Mouse (Mus musculus): ENCODE data around the gene Rbks. TPM values are rescaled to one million over a fixed set of nuclear protein-coding genes. Genes with fewer than 3 reads are reported as not detected.

The Rbks gene
- polyA plus RNA-seq, 1 experiment: 1.4 TPM

GRCm38 (mm10) chr5:31647327-31647726 lies 50.1 kb downstream of the Rbks start:
- no peaks in the 10 kb centered on the region for H3K27me3 ChIP-seq (ENCODE audit: control insufficient read depth, insufficient read depth, low read length, poor library complexity, severe bottlenecking)
- TF ChIP-seq CTCF (IDR thresholded peaks at IDR 0.05; ENCODE audit: low read depth, low read length): no peak

DNA sequence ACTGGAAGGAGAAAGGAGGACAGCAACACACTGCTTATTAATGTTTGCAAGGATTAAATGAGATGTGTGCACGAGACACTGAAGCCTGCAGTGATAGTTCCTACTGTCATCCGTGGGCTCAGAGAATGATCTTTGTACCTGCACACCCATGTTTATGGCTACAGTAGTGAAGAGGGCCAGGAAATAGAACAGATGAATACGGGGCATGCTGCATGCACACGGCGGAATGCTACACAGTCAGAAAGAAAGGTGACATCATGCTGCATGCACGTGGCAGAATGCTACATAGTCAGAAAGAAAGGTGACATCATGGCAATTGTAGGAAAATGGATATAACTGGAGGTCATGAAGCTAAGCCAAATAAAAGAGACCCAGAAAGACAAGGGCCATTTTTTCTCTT lies 50.9 kb downstream of the Rbks start:
- no peaks in the 10 kb centered on the region for H3K4me1 ChIP-seq (ENCODE audit: control insufficient read depth, insufficient read depth, low read length)
- H3K27ac ChIP-seq (ENCODE audit: insufficient read depth, low read length): no peak overlapping the region
- no peaks in the 10 kb centered on the region for H3K27me3 ChIP-seq (ENCODE audit: control insufficient read depth, insufficient read depth, low read length, poor library complexity, severe bottlenecking)
- no peak overlapping the region for H3K4me3 ChIP-seq (ENCODE audit: low read depth, low read length)
- TF ChIP-seq POLR2A (IDR thresholded peaks at IDR 0.05; ENCODE audit: insufficient read depth, low read length): no peak
- no peak for TF ChIP-seq EP300 (IDR thresholded peaks at IDR 0.05; ENCODE audit: insufficient read depth, low read depth, low read length)
- TF ChIP-seq CTCF (IDR thresholded peaks at IDR 0.05; ENCODE audit: low read depth, low read length): no peak
- no peaks in the 10 kb centered on the region for H3K36me3 ChIP-seq (ENCODE audit: control insufficient read depth, insufficient read depth, low read length, poor library complexity, severe bottlenecking)
- H3K9ac ChIP-seq (ENCODE audit: low read depth, poor library complexity, severe bottlenecking): no peak overlapping the region
- H3K9me3 ChIP-seq (replicated peaks; ENCODE audit: control insufficient read depth, insufficient read depth, low read length, poor library complexity, severe bottlenecking): no peaks in the 10 kb centered on the region

More at GRCm38 (mm10) chr5:31647327-31647726, 50.1 kb downstream of the Rbks start:
- Histone ChIP-seq H3K4me1 (ENCODE audit: control insufficient read depth, insufficient read depth, low read length) (no peaks in the 10 kb centered on the region), H3K27ac (ENCODE audit: insufficient read depth, low read length) (no peak overlapping the region), H3K4me3 (ENCODE audit: low read depth, low read length) (no peak overlapping the region), H3K9ac (ENCODE audit: low read depth, poor library complexity, severe bottlenecking) (no peak overlapping the region), H3K9me3 (replicated peaks; ENCODE audit: control insufficient read depth, insufficient read depth, low read length, poor library complexity, severe bottlenecking) (no peaks in the 10 kb centered on the region), H3K36me3 (ENCODE audit: control insufficient read depth, insufficient read depth, low read length, poor library complexity, severe bottlenecking) (no peaks in the 10 kb centered on the region)

GRCm38 (mm10) chr5:31645798-31646197 lies 51.6 kb downstream of the Rbks start:
- no peaks in the 10 kb centered on the region for H3K4me1 ChIP-seq (ENCODE audit: control insufficient read depth, insufficient read depth, low read length)
- H3K4me3 ChIP-seq (ENCODE audit: low read depth, low read length): no peak overlapping the region
- TF ChIP-seq CTCF (IDR thresholded peaks at IDR 0.05; ENCODE audit: low read depth, low read length) (no peak), POLR2A (IDR thresholded peaks at IDR 0.05; ENCODE audit: insufficient read depth, low read length) (no peak), EP300 (IDR thresholded peaks at IDR 0.05; ENCODE audit: insufficient read depth, low read depth, low read length) (no peak)
- H3K9me3 ChIP-seq (replicated peaks; ENCODE audit: control insufficient read depth, insufficient read depth, low read length, poor library complexity, severe bottlenecking): no peaks in the 10 kb centered on the region
- H3K36me3 ChIP-seq (ENCODE audit: control insufficient read depth, insufficient read depth, low read length, poor library complexity, severe bottlenecking): no peaks in the 10 kb centered on the region
- no peak overlapping the region for H3K27ac ChIP-seq (ENCODE audit: insufficient read depth, low read length)
- no peaks in the 10 kb centered on the region for H3K27me3 ChIP-seq (ENCODE audit: control insufficient read depth, insufficient read depth, low read length, poor library complexity, severe bottlenecking)
- no peak overlapping the region for H3K9ac ChIP-seq (ENCODE audit: low read depth, poor library complexity, severe bottlenecking)

DNA sequence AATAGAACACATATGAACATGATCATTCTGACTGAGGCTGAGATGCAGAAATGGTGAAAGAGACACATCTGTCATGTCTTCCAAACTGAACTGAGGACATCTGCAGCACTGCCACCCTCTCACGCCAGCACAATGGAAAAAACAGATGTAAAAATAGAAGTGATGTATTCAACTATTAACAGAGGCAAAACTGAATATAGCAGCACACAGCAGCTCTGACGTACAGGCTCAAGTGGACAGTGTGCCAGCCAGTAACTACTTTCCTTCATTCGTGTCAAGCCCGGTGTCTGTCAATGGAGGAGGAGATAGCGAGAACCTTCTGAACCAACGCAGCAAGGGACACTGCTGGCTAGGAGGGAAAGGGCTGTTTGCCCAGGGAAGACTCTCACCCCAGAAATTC lies 52.6 kb downstream of the Rbks start:
- Histone ChIP-seq H3K9me3 (replicated peaks; ENCODE audit: control insufficient read depth, insufficient read depth, low read length, poor library complexity, severe bottlenecking) (no peaks in the 10 kb centered on the region), H3K36me3 (ENCODE audit: control insufficient read depth, insufficient read depth, low read length, poor library complexity, severe bottlenecking) (no peaks in the 10 kb centered on the region), H3K27ac (ENCODE audit: insufficient read depth, low read length) (no peak overlapping the region), H3K4me3 (ENCODE audit: low read depth, low read length) (no peak overlapping the region), H3K9ac (ENCODE audit: low read depth, poor library complexity, severe bottlenecking) (no peak overlapping the region), H3K4me1 (ENCODE audit: control insufficient read depth, insufficient read depth, low read length) (no peaks in the 10 kb centered on the region), H3K27me3 (ENCODE audit: control insufficient read depth, insufficient read depth, low read length, poor library complexity, severe bottlenecking) (no peaks in the 10 kb centered on the region)
- TF ChIP-seq POLR2A (IDR thresholded peaks at IDR 0.05; ENCODE audit: insufficient read depth, low read length) (no peak), EP300 (IDR thresholded peaks at IDR 0.05; ENCODE audit: insufficient read depth, low read depth, low read length) (no peak), CTCF (IDR thresholded peaks at IDR 0.05; ENCODE audit: low read depth, low read length) (no peak)

- H3K27ac ChIP-seq (ENCODE audit: insufficient read depth, low read length): no peak overlapping the region
- no peaks in the 10 kb centered on the region for H3K9me3 ChIP-seq (replicated peaks; ENCODE audit: control insufficient read depth, insufficient read depth, low read length, poor library complexity, severe bottlenecking)
- H3K36me3 ChIP-seq (ENCODE audit: control insufficient read depth, insufficient read depth, low read length, poor library complexity, severe bottlenecking): no peaks in the 10 kb centered on the region
- no peak overlapping the region for H3K9ac ChIP-seq (ENCODE audit: low read depth, poor library complexity, severe bottlenecking)
- no peak for TF ChIP-seq CTCF (IDR thresholded peaks at IDR 0.05; ENCODE audit: low read depth, low read length)
- TF ChIP-seq EP300 (IDR thresholded peaks at IDR 0.05; ENCODE audit: insufficient read depth, low read depth, low read length): no peak
- no peak for TF ChIP-seq POLR2A (IDR thresholded peaks at IDR 0.05; ENCODE audit: insufficient read depth, low read length)
- H3K4me3 ChIP-seq (ENCODE audit: low read depth, low read length): no peak overlapping the region
- no peaks in the 10 kb centered on the region for H3K27me3 ChIP-seq (ENCODE audit: control insufficient read depth, insufficient read depth, low read length, poor library complexity, severe bottlenecking)
- no peaks in the 10 kb centered on the region for H3K4me1 ChIP-seq (ENCODE audit: control insufficient read depth, insufficient read depth, low read length)
These were observed 53.2 kb downstream of the Rbks start for GRCm38 (mm10) chr5:31644272-31644671.

DNA sequence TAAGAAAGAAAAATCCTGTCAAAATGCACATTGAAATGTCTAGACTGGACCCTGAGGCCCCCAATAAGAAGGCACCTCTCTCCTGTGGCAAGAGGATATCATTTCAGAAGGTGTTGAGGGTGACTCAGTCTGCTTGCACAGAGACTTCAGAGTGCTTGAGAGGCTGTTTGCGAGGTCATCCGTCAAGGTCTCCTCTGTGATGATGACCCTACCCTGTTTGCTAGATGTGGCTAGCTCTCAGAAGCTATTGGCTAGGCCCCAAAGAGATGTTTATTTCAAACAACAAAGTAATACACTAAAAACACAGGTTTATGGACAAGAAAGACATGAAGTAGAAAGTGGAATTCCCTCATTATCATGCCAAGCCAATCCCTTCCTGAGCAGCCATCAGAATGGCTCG lies 55.1 kb downstream of the Rbks start:
- Histone ChIP-seq H3K27ac (ENCODE audit: insufficient read depth, low read length) (no peak overlapping the region), H3K27me3 (ENCODE audit: control insufficient read depth, insufficient read depth, low read length, poor library complexity, severe bottlenecking) (no peaks in the 10 kb centered on the region), H3K9ac (ENCODE audit: low read depth, poor library complexity, severe bottlenecking) (no peak overlapping the region), H3K4me3 (ENCODE audit: low read depth, low read length) (no peak overlapping the region), H3K4me1 (ENCODE audit: control insufficient read depth, insufficient read depth, low read length) (no peaks in the 10 kb centered on the region), H3K36me3 (ENCODE audit: control insufficient read depth, insufficient read depth, low read length, poor library complexity, severe bottlenecking) (no peaks in the 10 kb centered on the region), H3K9me3 (replicated peaks; ENCODE audit: control insufficient read depth, insufficient read depth, low read length, poor library complexity, severe bottlenecking) (no peaks in the 10 kb centered on the region)
- TF ChIP-seq CTCF (IDR thresholded peaks at IDR 0.05; ENCODE audit: low read depth, low read length) (no peak), POLR2A (IDR thresholded peaks at IDR 0.05; ENCODE audit: insufficient read depth, low read length) (no peak), EP300 (IDR thresholded peaks at IDR 0.05; ENCODE audit: insufficient read depth, low read depth, low read length) (no peak)

Data from ES-Bruce4 (cell line).